Mouse (Mus musculus) neural tube, embryonic 15.5 days (tissue): ENCODE measurements around the gene Zfp513. TPM values are rescaled to one million over a fixed set of nuclear protein-coding genes. Genes with fewer than 3 reads are reported as not detected.

Experiments
- ATAC-seq: fragments of 200-750 bp; cut with Nextera tagmentation; 2 replicates; pipeline ENCODE4 v1.8.0; 2017; ENCODE audit warnings: mild to moderate bottlenecking, moderate TSS enrichment, moderate library complexity; ENCODE audit not compliant: low FRiP score
- H3K27ac ChIP-seq: fragments of 300-500 bp; sonication (generic); replicated peaks from 2 replicates; pipeline ENCODE4 v1.5.1; 2015; ENCODE audit warnings: mild to moderate bottlenecking, inconsistent platforms
- H3K27me3 ChIP-seq: fragments of 300-500 bp; sonication (generic); replicated peaks from 2 replicates; pipeline ENCODE4 v1.6.1; 2015; ENCODE audit warnings: inconsistent platforms
- H3K36me3 ChIP-seq: fragments of 300-500 bp; sonication (generic); 2 replicates; pipeline ENCODE4 v1.6.1; 2015; ENCODE audit warnings: inconsistent platforms
- H3K4me1 ChIP-seq: fragments of 300-500 bp; sonication (generic); 2 replicates; pipeline ENCODE4 v1.6.1; 2015; ENCODE audit warnings: inconsistent platforms
- H3K4me2 ChIP-seq: fragments of 300-500 bp; sonication (generic); 2 replicates; pipeline ENCODE4 v1.6.1; 2015; ENCODE audit warnings: inconsistent platforms, mild to moderate bottlenecking, moderate library complexity
- H3K4me3 ChIP-seq: fragments of 300-500 bp; sonication (generic); replicated peaks from 2 replicates; pipeline ENCODE4 v1.5.1; 2015; ENCODE audit warnings: mild to moderate bottlenecking, inconsistent platforms
- H3K9ac ChIP-seq: fragments of 300-500 bp; sonication (generic); replicated peaks from 2 replicates; pipeline ENCODE4 v1.6.1; 2015; ENCODE audit warnings: mild to moderate bottlenecking, inconsistent platforms
- H3K9me3 ChIP-seq: fragments of 300-500 bp; sonication (generic); replicated peaks from 2 replicates; pipeline ENCODE4 v1.6.1; 2016; ENCODE audit warnings: inconsistent platforms
- WGBS: fragments of 180-500 bp; shearing (Covaris S2); methylation state at CpG from one replicate; pipeline ENCODE4 v1.1.7; 2015; ENCODE audit warnings: mixed read lengths; 5-methylcytosine and 5-hydroxymethylcytosine counted together
- polyA plus RNA-seq: library from polyadenylated mRNA; unstranded; fragments of >200 nt; fragmentation: Nextera tagmentation; extraction: Ambion mirVana; gene quantifications from 2 replicates; pipeline ENCODE4 v1.2.1, GENCODE M21; 2015

The Zfp513 gene
- polyA plus RNA-seq, 1 experiment from 2014 or later: 14.2 TPM

- WGBS: 79% methylated on average over 4 of the region's 4 CpGs
- H3K36me3 ChIP-seq: peaks cover 43% of the 10 kb centered on the region
- H3K4me1 ChIP-seq: peaks cover 13% of the 10 kb centered on the region
These were observed 13.8 kb downstream of the Zfp513 start for GRCm38 (mm10) chr5:31188223-31188840.

GRCm38 (mm10) chr5:31183678-31184077 lies 18.4 kb downstream of the Zfp513 start:
- no peaks in the 10 kb centered on the region for H3K9me3 ChIP-seq
- H3K27ac ChIP-seq: no peak overlapping the region
- no peak overlapping the region for H3K9ac ChIP-seq
- peaks cover 11% of the 10 kb centered on the region for H3K4me1 ChIP-seq
- WGBS: 59% methylated on average over 4 of the region's 4 CpGs
- H3K27me3 ChIP-seq: no peaks in the 10 kb centered on the region
- H3K36me3 ChIP-seq: peaks cover 19% of the 10 kb centered on the region
- ATAC-seq: no peak
- no peak overlapping the region for H3K4me2 ChIP-seq
- no peak overlapping the region for H3K4me3 ChIP-seq

More at GRCm38 (mm10) chr5:31188223-31188840, 13.8 kb downstream of the Zfp513 start:
- no peak overlapping the region for H3K9ac ChIP-seq
- no peaks in the 10 kb centered on the region for H3K9me3 ChIP-seq
- H3K27ac ChIP-seq: no peak overlapping the region
- no peak for ATAC-seq
- no peak overlapping the region for H3K4me2 ChIP-seq
- no peaks in the 10 kb centered on the region for H3K27me3 ChIP-seq
- H3K4me3 ChIP-seq: no peak overlapping the region

GRCm38 (mm10) chr5:31181183-31181770 lies 20.8 kb downstream of the Zfp513 start:
- no peak for ATAC-seq
- Histone ChIP-seq H3K36me3 (no peaks in the 10 kb centered on the region), H3K4me2 (no peak overlapping the region), H3K4me1 (peaks cover 20% of the 10 kb centered on the region), H3K27ac (no peak overlapping the region), H3K4me3 (no peak overlapping the region), H3K27me3 (no peaks in the 10 kb centered on the region), H3K9me3 (no peaks in the 10 kb centered on the region), H3K9ac (no peak overlapping the region)
- 93% methylated on average over 9 of the region's 9 CpGs for WGBS

- H3K36me3 ChIP-seq: no peaks in the 10 kb centered on the region; the same call in 1 of the 2 replicates
- H3K4me1 ChIP-seq: peaks cover 20% of the 10 kb centered on the region
- H3K4me2 ChIP-seq: peak within 1 kb of the TSS; percentile 85
- H3K9me3 ChIP-seq: no peaks in the 10 kb centered on the region
- peak within 1 kb of the TSS; percentile 98 for H3K27ac ChIP-seq
- H3K27me3 ChIP-seq: no peaks in the 10 kb centered on the region
- H3K9ac ChIP-seq: peak within 1 kb of the TSS; percentile 71
- H3K4me3 ChIP-seq: peak within 1 kb of the TSS; percentile 87
- ATAC-seq: peak; percentile 98
- WGBS: under 1% methylated on average over 59 of the region's 59 CpGs
These were observed 22.1 kb downstream of the Zfp513 start, which contains the start of the genes Gm29609 and Gtf3c2 for GRCm38 (mm10) chr5:31179766-31180630. Gene Gm29609, minus strand, starts transcription at chr5:31179911. Gene Gtf3c2, minus strand, starts transcription at chr5:31180144.

GRCm38 (mm10) chr5:31179301-31179765 lies 22.8 kb downstream of the Zfp513 start:
- Histone ChIP-seq H3K27me3 (no peaks in the 10 kb centered on the region), H3K4me3 (peak overlapping the region; percentile 87), H3K9ac (peak overlapping the region; percentile 71), H3K27ac (peak overlapping the region; percentile 98), H3K9me3 (no peaks in the 10 kb centered on the region), H3K36me3 (peaks cover 5% of the 10 kb centered on the region), H3K4me1 (peaks cover 20% of the 10 kb centered on the region), H3K4me2 (peak overlapping the region; percentile 85)
- ATAC-seq: peak; percentile 76; the same call in 1 of the 2 replicates
- WGBS: under 1% methylated on average over 25 of the region's 25 CpGs

- no peak for ATAC-seq
- H3K4me1 ChIP-seq: no peaks in the 10 kb centered on the region
- H3K27ac ChIP-seq: no peak overlapping the region
- no peaks in the 10 kb centered on the region for H3K27me3 ChIP-seq
- 92% methylated on average over 4 of the region's 4 CpGs for WGBS
- H3K4me2 ChIP-seq: no peak overlapping the region
- H3K9ac ChIP-seq: no peak overlapping the region
- peaks cover 86% of the 10 kb centered on the region for H3K36me3 ChIP-seq
- no peaks in the 10 kb centered on the region for H3K9me3 ChIP-seq
- no peak overlapping the region for H3K4me3 ChIP-seq
These were observed 33.5 kb downstream of the Zfp513 start for GRCm38 (mm10) chr5:31168630-31169029.

GRCm38 (mm10) chr5:31164878-31165277 lies 37.2 kb downstream of the Zfp513 start:
- Histone ChIP-seq H3K27ac (no peak overlapping the region), H3K4me1 (no peaks in the 10 kb centered on the region), H3K36me3 (peaks cover 91% of the 10 kb centered on the region), H3K4me2 (no peak overlapping the region), H3K27me3 (no peaks in the 10 kb centered on the region), H3K9me3 (no peaks in the 10 kb centered on the region), H3K9ac (no peak overlapping the region), H3K4me3 (no peak overlapping the region)
- 89% methylated on average over 1 of the region's 1 CpGs for WGBS
- no peak for ATAC-seq

- peaks cover 91% of the 10 kb centered on the region for H3K36me3 ChIP-seq
- H3K27me3 ChIP-seq: no peaks in the 10 kb centered on the region
- ATAC-seq: no peak
- H3K4me2 ChIP-seq: no peak overlapping the region
- H3K9ac ChIP-seq: no peak overlapping the region
- no peaks in the 10 kb centered on the region for H3K4me1 ChIP-seq
- H3K9me3 ChIP-seq: no peaks in the 10 kb centered on the region
- H3K4me3 ChIP-seq: no peak overlapping the region
- no peak overlapping the region for H3K27ac ChIP-seq
These were observed 39.6 kb downstream of the Zfp513 start for GRCm38 (mm10) chr5:31162462-31162861.

- peaks cover 32% of the 10 kb centered on the region for H3K36me3 ChIP-seq
- WGBS: under 1% methylated on average over 19 of the region's 19 CpGs
- H3K4me2 ChIP-seq: peak within 1 kb of the TSS; percentile 92
- H3K9me3 ChIP-seq: no peaks in the 10 kb centered on the region
- H3K27me3 ChIP-seq: no peaks in the 10 kb centered on the region
- ATAC-seq: peak; percentile 95
- H3K4me1 ChIP-seq: peaks cover 15% of the 10 kb centered on the region
- H3K9ac ChIP-seq: peak within 1 kb of the TSS; percentile 77
- peak within 1 kb of the TSS; percentile 79 for H3K27ac ChIP-seq
- peak within 1 kb of the TSS; percentile 67 for H3K4me3 ChIP-seq
These were observed 48.0 kb downstream of the Zfp513 start, which contains the start of gene Mpv17 for GRCm38 (mm10) chr5:31154152-31154553. Gene Mpv17, minus strand, starts transcription at chr5:31154251.

- peak; percentile 29 for ATAC-seq
- 39% methylated on average over 6 of the region's 6 CpGs for WGBS
These were observed 48.5 kb downstream of the Zfp513 start for GRCm38 (mm10) chr5:31153516-31154151.

GRCm38 (mm10) chr5:31151746-31152145 lies 50.4 kb downstream of the Zfp513 start:
- Histone ChIP-seq H3K4me3 (no peak overlapping the region), H3K4me2 (no peak overlapping the region), H3K27ac (no peak overlapping the region), H3K27me3 (no peaks in the 10 kb centered on the region), H3K9me3 (no peaks in the 10 kb centered on the region), H3K4me1 (peaks cover 15% of the 10 kb centered on the region), H3K36me3 (peaks cover 13% of the 10 kb centered on the region), H3K9ac (no peak overlapping the region)
- no peak for ATAC-seq
- WGBS: 90% methylated on average over 3 of the region's 3 CpGs

More at GRCm38 (mm10) chr5:31153516-31154151, 48.5 kb downstream of the Zfp513 start:
- Histone ChIP-seq H3K27ac (peak overlapping the region; percentile 79), H3K4me3 (peak overlapping the region; percentile 67), H3K9me3 (no peaks in the 10 kb centered on the region), H3K4me1 (peaks cover 15% of the 10 kb centered on the region), H3K4me2 (peak overlapping the region; percentile 92), H3K9ac (peak overlapping the region; percentile 77), H3K27me3 (no peaks in the 10 kb centered on the region), H3K36me3 (peaks cover 27% of the 10 kb centered on the region)
